Mouse (Mus musculus) limb, embryonic 14.5 days (tissue): Measurements from ENCODE around the gene Ier5. TPM values are rescaled to one million over a fixed set of nuclear protein-coding genes. Genes with fewer than 3 reads are reported as not detected.

Source experiments
- ATAC-seq: fragments of 200-750 bp; cut with Nextera tagmentation; 2 replicates; pipeline ENCODE4 v1.8.0; 2017; ENCODE audit warnings: low read depth, moderate number of reproducible peaks, moderate TSS enrichment; ENCODE audit not compliant: low FRiP score
- DNase-seq: peaks from one replicate; pipeline ENCODE4 v3.0.0-alpha.2; 2015; ENCODE audit warnings: low spot score
- H3K27ac ChIP-seq: fragments of 300-500 bp; sonication (generic); replicated peaks from 2 replicates; pipeline ENCODE4 v1.5.1; 2014; ENCODE audit warnings: low read depth, mild to moderate bottlenecking, low read length, moderate library complexity, mixed read lengths
- H3K27me3 ChIP-seq: fragments of 300-500 bp; sonication (generic); 2 replicates; pipeline ENCODE4 v1.6.1; 2014; ENCODE audit warnings: low read length, mixed read lengths; ENCODE audit not compliant: control insufficient read depth, insufficient read depth
- H3K36me3 ChIP-seq: fragments of 300-500 bp; sonication (generic); 2 replicates; pipeline ENCODE4 v1.6.1; 2014; ENCODE audit warnings: mild to moderate bottlenecking, low read length, moderate library complexity, mixed read lengths; ENCODE audit not compliant: control insufficient read depth, insufficient read depth
- H3K4me1 ChIP-seq: fragments of 300-500 bp; sonication (generic); 2 replicates; pipeline ENCODE4 v1.6.1; 2014; ENCODE audit warnings: antibody characterized with exemption, low read length, mixed read lengths; ENCODE audit not compliant: control insufficient read depth, insufficient read depth
- H3K4me2 ChIP-seq: fragments of 300-500 bp; sonication (generic); replicated peaks from 2 replicates; pipeline ENCODE4 v1.6.1; 2014; ENCODE audit warnings: low read depth, mild to moderate bottlenecking, low read length, moderate library complexity; ENCODE audit not compliant: severe bottlenecking
- H3K4me3 ChIP-seq: fragments of 300-500 bp; sonication (generic); replicated peaks from 2 replicates; pipeline ENCODE4 v1.5.1; 2014; ENCODE audit warnings: low read length
- H3K9ac ChIP-seq: fragments of 300-500 bp; sonication (generic); 2 replicates; pipeline ENCODE4 v1.6.1; 2014; ENCODE audit warnings: mild to moderate bottlenecking, low read depth, low read length, moderate library complexity; ENCODE audit not compliant: severe bottlenecking
- H3K9me3 ChIP-seq: fragments of 300-500 bp; sonication (generic); 2 replicates; pipeline ENCODE4 v1.6.1; 2016; ENCODE audit warnings: low read length; ENCODE audit not compliant: control insufficient read depth
- POLR2A ChIP-seq: fragments of 200-500 bp; IDR thresholded peaks from 2 replicates; pipeline ENCODE4 v1.8.0; 2012; ENCODE audit warnings: inconsistent platforms, mild to moderate bottlenecking, moderate library complexity, borderline replicate concordance; ENCODE audit not compliant: insufficient read depth, insufficient read length; ENCODE audit errors: extremely low read depth
- WGBS: fragments of 180-500 bp; shearing (Covaris S2); extraction: QIAGEN DNeasy Blood & Tissue Kit; methylation state at CpG from one replicate; pipeline ENCODE4 v1.1.7; 2014; 5-methylcytosine and 5-hydroxymethylcytosine counted together
- polyA plus RNA-seq, 2 experiments: library from polyadenylated mRNA; depleted of rRNA in 1 of 2; stranded (reverse) in 1 of 2; unstranded in 1 of 2; fragments of >200 nt; fragmentation: Nextera tagmentation in 1 of 2; extraction: Ambion mirVana in 1 of 2; gene quantifications; 2 replicates each; pipeline versions ENCODE4 v1.2.1 to v1.2.3; 2012 to 2014

Ier5 gene
- polyA plus RNA-seq, 2 experiments = 13.6 to 25.1 TPM

GRCm38 (mm10) chr1:155055041-155055440, 44.4 kb downstream of the Ier5 start:
- Histone ChIP-seq H3K4me2 (peak overlapping the region; percentile 25), H3K27ac (peak overlapping the region; percentile 70), H3K4me3 (no peak overlapping the region), H3K9ac (no peak overlapping the region), H3K27me3 (no peaks in the 10 kb centered on the region), H3K9me3 (no peaks in the 10 kb centered on the region), H3K4me1 (peaks cover 50% of the 10 kb centered on the region), H3K36me3 (no peaks in the 10 kb centered on the region)
- peak; percentile 54; the same call in 1 of the 2 replicates for ATAC-seq
- 5% methylated on average over 3 of the region's 3 CpGs for WGBS
- DNase-seq = peak; percentile 43
- no peak for TF ChIP-seq POLR2A

- Histone ChIP-seq H3K9me3 (no peaks in the 10 kb centered on the region), H3K9ac (no peak overlapping the region), H3K4me2 (peak overlapping the region; percentile 25), H3K4me1 (peaks cover 49% of the 10 kb centered on the region), H3K4me3 (no peak overlapping the region), H3K36me3 (no peaks in the 10 kb centered on the region), H3K27me3 (no peaks in the 10 kb centered on the region), H3K27ac (peak overlapping the region; percentile 70)
- no peak for TF ChIP-seq POLR2A
- WGBS = 20% methylated on average over 6 of the region's 6 CpGs
- ATAC-seq (peak; percentile 47), DNase-seq (peak; percentile 82)
Observed at GRCm38 (mm10) chr1:155054366-155054965, 45.0 kb downstream of the Ier5 start.

GRCm38 (mm10) chr1:155053296-155053695, 46.1 kb downstream of the Ier5 start:
- no peak for TF ChIP-seq POLR2A
- H3K9ac ChIP-seq = no peak overlapping the region
- H3K27ac ChIP-seq = 0 out of 2 replicates have a peak overlapping the region, but pooled peaks have one; percentile 40
- H3K4me1 ChIP-seq = peaks cover 44% of the 10 kb centered on the region
- no peaks in the 10 kb centered on the region for H3K9me3 ChIP-seq
- no peak for ATAC-seq
- H3K4me2 ChIP-seq = no peak overlapping the region
- no peaks in the 10 kb centered on the region for H3K36me3 ChIP-seq
- WGBS = 88% methylated on average over 1 of the region's 1 CpGs
- DNase-seq = no peak
- H3K4me3 ChIP-seq = no peak overlapping the region
- no peaks in the 10 kb centered on the region for H3K27me3 ChIP-seq

- H3K4me1 ChIP-seq = peaks cover 43% of the 10 kb centered on the region
- H3K4me3 ChIP-seq = no peak overlapping the region
- DNase-seq = no peak
- no peak for TF ChIP-seq POLR2A
- ATAC-seq = no peak
- H3K4me2 ChIP-seq = no peak overlapping the region
- H3K9me3 ChIP-seq = no peaks in the 10 kb centered on the region
- no peaks in the 10 kb centered on the region for H3K27me3 ChIP-seq
- no peak overlapping the region for H3K9ac ChIP-seq
- 29% methylated on average over 9 of the region's 9 CpGs for WGBS
- peak overlapping the region; percentile 49 for H3K27ac ChIP-seq
- H3K36me3 ChIP-seq = no peaks in the 10 kb centered on the region
Observed at GRCm38 (mm10) chr1:155052761-155053166, 46.7 kb downstream of the Ier5 start.

- no peak for TF ChIP-seq POLR2A
- H3K27me3 ChIP-seq = no peaks in the 10 kb centered on the region
- no peaks in the 10 kb centered on the region for H3K9me3 ChIP-seq
- H3K27ac ChIP-seq = peak overlapping the region; percentile 49
- DNase-seq = no peak
- no peak for ATAC-seq
- H3K4me1 ChIP-seq = peaks cover 43% of the 10 kb centered on the region
- no peak overlapping the region for H3K4me3 ChIP-seq
- WGBS = 30% methylated on average over 4 of the region's 4 CpGs
- H3K9ac ChIP-seq = no peak overlapping the region
- H3K4me2 ChIP-seq = no peak overlapping the region
- H3K36me3 ChIP-seq = no peaks in the 10 kb centered on the region
Observed at GRCm38 (mm10) chr1:155052131-155052760, 47.2 kb downstream of the Ier5 start.
